Mouse (Mus musculus): Measurements from ENCODE around the gene Tdrd7.

DNA sequence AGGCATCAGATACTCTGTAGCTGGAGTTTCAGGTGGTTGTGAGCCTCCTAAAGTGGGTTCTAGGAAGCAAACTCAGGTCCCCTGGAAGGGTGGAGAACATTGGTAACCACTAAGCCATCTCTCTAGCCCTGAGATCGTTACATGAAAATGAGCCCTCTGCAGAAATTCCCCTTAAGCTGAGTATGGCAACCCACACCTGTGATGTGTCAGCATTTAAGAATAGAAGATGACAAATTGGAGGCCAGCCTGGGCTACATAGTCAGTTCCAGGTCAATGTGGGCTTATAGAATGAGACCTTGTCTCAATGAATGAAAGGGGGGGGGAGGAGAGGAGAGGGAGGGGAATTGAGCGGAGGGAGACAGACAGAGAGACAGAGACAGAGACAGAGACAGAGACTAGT, 46.6 kb downstream of the Tdrd7 start:
- TF ChIP-seq POLR2A (IDR thresholded peaks at IDR 0.05; ENCODE audit: extremely low read depth, insufficient read depth, low read length), result no peak
- no peak for TF ChIP-seq CTCF (IDR thresholded peaks at IDR 0.05; ENCODE audit: extremely low read depth, insufficient read depth, low read length)

All from cortical plate, adult 2 months (tissue).